Mouse (Mus musculus): ENCODE measurements at regions not wholly inside any gene's neighbourhood (a gene's known extent, or its start where the extent isn't known, plus 50 kb on each side); places are given as distances from the start of the nearest gene placed in this dataset.
A peak's percentile ranks its signal among the peaks of the same experiment; 100 is the strongest.

DNA sequence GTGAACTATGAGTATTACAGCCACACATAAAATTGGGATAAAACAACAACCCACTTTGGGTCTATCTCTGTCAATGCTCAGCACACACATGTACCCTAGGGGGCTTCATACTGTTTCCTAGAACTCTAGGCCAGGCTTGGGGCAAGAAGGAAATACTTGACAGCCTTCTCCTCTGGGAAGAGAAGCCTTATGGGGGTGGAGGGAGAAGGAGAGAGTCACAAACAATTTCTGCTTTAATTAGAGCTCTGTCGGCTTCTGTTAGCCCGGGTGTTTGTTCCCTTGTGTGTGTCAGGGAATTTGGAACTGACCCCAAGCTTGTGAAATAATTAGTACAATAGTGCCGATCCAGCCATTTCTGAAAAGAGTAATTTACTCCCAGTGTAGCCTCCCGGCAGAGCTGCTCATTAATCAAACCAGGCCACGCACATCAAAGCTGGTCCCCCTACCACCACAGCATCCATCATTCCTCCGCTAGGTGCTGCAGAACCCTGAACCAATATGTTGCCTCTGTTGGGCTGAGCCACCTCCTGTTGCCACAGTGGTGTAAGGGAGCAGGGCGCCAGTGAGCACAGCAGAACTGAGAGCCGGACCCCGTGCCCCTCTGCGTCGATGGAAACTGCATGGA, 307.3 kb downstream of the Tmem114 start:
- DNase-seq (ENCODE audit: low spot score in 2 of 2) = no peak

- DNase-seq (ENCODE audit: low spot score in 2 of 2) = no peak
Observed at GRCm38 (mm10) chr16:8111329-8112116, 313.4 kb downstream of the Tmem114 start.

DNA sequence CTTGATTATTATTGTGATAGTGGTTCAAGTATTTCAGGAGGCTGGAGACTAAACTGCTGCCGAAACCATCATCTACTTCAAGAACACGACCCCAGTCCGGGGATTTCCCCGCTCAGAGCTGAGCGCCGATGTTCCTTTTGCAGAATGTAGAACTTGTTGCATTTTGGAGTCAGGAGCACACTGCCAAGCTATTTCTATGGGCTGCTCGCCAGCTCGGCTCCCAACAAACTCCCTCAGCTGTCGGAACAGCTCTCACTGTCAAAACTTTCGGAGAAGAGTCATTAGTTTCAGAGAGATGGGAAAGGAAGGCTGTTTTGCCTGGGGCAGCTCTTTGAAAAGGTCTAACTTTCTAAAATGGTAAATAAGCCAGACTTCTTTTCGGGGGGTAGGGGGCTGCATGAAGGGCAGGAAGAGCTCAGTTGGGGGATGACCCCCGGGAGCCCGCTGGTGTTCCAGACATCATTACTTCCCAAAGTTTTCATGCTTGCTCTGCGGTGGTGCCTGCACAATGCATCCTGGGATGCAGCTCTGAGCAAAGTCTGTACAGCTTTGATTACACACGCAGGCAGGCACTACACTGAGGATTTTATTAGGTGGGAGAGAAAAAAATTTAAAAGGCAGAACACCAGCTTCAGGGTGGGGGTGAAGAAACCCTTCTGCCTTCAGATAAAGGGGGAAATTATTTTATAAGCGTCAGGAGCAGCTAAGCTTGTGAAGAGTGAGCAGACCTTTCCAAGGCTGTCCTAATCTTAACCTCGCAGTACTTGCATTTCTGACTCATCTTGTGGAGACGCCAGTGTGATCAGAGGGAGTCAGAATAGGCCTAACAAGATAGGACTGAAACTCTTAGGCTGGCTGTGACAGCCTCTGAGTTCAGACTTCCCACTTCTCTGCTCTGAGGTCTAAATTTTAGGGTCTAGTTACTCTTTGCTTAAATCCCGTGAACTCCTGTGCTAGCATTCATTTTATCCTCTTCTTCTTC, 316.5 kb downstream of the Tmem114 start:
- DNase-seq (ENCODE audit: low spot score in 2 of 2) = peak in 1 of 2 experiments; percentile 22

DNA sequence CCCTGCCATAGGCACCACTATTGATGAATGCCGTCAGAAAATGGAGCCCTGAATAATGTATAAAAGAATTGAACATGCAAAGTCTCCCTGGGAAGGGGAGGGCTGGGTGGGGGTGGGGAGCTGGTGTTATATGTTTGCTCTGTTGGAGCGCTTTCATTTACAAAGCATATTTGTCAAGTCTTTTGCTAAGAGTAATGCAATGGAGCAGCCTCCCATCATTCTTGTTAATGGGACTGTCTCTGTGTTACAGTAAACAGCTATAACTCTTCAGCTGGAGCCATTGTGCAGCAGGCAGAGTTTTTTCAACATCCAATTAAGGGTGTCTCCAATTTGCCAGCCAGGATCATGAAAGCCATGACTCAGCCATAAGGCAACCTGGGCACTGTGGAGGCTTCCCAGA, 345.9 kb downstream of the Tmem114 start:
- DNase-seq (ENCODE audit: low spot score in 2 of 2) = no peak

GRCm38 (mm10) chr16:8078461-8078860, 346.5 kb downstream of the Tmem114 start:
- no peak for DNase-seq (ENCODE audit: low spot score in 2 of 2)

GRCm38 (mm10) chr16:8074729-8075128, 350.2 kb downstream of the Tmem114 start:
- DNase-seq (ENCODE audit: low spot score in 2 of 2) = no peak

GRCm38 (mm10) chr16:8053936-8054335, 371.0 kb downstream of the Tmem114 start:
- DNase-seq (ENCODE audit: low spot score in 2 of 2) = no peak

DNA sequence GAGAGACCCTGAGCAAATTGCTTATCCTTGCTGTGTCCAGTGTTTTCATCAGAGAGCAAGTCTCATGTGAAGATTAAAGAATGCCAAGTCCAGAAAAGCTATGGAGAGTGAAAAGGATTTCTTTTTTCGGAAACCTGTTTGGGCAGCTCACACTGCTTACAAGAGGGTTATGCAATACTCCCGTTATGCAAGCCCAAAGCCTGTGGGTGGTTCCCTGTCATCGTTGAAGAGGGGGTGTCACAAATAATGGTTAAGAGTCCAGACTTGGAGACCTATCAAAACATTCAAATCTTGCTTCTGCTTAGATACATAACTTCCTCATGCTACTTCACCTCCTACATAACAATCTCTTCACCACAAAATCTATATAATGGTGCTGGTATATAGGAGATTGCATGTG, 416.0 kb downstream of the Tmem114 start:
- DNase-seq (ENCODE audit: low spot score in 2 of 2) = peak in 1 of 2 experiments; percentile 19

GRCm38 (mm10) chr16:8006631-8007030, 418.3 kb downstream of the Tmem114 start:
- no peak for DNase-seq (ENCODE audit: low spot score in 2 of 2)

DNA sequence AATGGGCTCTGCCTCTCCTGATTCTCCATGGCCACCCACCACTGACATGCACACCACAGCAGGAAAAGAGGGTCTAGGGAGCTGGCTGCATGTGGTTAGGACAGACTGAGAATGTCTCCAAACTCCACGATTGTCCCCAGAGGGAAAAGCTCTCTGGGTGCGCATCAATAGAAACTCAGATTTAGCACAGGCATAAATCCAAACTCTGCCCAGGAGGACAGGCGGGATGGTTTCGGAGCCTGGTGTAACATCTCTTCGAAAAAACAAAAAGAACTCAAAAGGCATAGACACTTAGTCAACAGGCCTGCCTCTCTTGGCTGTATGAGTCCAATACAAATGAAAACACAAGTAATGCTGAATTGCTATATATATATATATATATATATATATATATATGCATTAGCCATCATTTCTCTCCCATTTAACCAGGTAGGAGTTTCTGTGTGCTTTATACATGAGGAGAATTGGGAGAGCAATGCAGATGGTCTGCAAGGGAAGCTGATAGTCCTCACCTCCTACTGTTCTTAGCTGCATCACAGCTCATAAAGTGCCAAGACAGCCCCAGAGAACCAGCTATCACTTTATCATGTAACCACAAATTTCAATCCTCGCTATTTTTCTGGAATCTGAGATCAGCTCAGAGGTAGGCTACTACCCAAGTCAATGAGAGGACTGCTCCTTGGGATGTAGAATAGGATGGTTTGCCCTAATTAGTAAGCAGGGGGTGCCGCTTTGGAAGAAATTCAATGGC, 422.4 kb downstream of the Tmem114 start:
- no peak for DNase-seq (ENCODE audit: low spot score in 2 of 2)

GRCm38 (mm10) chr16:7982816-7983215, 442.1 kb downstream of the Tmem114 start:
- peak in 1 of 2 experiments; percentile 6 for DNase-seq (ENCODE audit: low spot score in 2 of 2)

DNA sequence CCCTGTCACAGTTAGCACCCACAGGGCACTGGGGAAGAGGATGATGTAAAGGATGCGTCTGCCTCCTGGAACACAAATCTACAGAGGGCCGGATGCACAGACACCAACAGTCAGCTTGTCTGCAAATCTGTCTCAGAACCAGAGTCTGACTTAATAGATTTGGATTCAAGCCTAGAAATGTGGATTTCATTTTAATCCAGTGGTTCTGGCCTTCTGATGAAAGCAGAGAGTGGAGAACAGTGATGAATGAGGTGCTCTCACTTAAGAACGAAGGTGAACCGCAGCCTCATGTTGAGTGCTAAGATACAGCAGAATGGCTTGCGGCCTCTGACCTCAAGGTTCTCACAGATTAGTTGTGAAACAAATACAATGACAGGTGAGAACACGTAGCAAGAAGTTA, 446.5 kb downstream of the Tmem114 start:
- no peak for DNase-seq (ENCODE audit: low spot score in 2 of 2)

GRCm38 (mm10) chr16:7951616-7952015, 473.3 kb downstream of the Tmem114 start:
- DNase-seq (ENCODE audit: low spot score in 2 of 2) = no peak

- DNase-seq (ENCODE audit: low spot score in 2 of 2) = no peak
Observed at GRCm38 (mm10) chr16:7942333-7942732, 482.6 kb downstream of the Tmem114 start.

DNA sequence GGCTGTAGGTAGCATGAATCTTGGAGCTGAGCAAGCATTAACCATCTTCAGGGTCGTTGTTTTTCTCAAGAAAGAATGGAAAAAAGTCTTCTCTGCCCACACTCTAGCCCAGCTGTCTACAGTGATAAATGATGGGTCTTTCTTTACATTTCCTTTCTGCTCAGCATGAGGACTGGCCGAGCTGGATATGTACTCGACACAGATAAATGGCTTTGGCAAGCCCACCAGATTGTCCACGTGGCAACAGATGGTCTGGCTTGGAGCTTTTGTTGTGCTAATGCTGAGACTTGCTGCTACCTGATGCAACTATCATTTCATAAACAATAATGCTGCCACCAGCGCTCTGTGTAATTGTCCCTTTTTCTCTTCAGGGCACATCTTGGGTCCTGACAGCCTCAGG, 487.8 kb downstream of the Tmem114 start:
- no peak for DNase-seq (ENCODE audit: low spot score in 2 of 2)

- no peak for DNase-seq (ENCODE audit: low spot score in 2 of 2)
Observed at GRCm38 (mm10) chr16:7932322-7932721, 492.6 kb downstream of the Tmem114 start.

DNA sequence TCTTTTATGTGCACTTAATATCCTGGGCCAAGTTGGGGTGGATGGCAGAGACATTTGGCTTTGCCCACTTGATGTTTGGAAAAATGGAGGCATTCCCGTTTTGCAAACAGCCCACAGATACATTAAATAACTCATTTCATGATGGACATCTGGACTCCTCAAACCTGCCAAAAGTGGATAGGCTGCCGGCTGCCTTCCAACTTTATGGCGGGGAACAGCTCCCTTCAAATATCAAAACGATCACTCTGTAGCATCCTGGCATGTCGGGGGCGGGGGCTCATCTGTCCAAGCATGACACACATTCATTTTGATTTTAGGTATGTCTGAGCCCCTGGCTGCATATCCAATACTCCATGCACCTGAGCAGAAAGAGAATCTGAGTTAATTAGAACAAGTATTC, 493.3 kb downstream of the Tmem114 start:
- no peak for DNase-seq (ENCODE audit: low spot score in 2 of 2)

DNA sequence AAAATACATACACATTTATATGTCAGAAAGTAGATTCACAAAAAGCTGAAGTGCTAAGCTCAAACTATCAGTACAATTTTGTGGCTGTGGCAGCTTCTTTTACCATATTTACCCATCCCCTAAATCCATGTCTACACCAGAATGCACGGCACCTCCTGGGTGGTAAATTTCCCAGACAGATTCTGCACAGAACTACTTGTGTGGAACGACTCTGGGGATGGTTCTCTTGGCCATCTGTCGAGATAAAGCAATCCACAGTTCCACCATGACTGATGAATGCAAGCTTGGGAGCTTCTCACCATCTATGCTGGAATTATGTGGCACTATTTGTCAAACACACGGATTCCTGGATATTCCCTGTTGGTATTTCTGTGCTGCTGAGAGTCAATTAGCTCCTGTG, 495.8 kb downstream of the Tmem114 start:
- no peak for DNase-seq (ENCODE audit: low spot score in 2 of 2)

DNA sequence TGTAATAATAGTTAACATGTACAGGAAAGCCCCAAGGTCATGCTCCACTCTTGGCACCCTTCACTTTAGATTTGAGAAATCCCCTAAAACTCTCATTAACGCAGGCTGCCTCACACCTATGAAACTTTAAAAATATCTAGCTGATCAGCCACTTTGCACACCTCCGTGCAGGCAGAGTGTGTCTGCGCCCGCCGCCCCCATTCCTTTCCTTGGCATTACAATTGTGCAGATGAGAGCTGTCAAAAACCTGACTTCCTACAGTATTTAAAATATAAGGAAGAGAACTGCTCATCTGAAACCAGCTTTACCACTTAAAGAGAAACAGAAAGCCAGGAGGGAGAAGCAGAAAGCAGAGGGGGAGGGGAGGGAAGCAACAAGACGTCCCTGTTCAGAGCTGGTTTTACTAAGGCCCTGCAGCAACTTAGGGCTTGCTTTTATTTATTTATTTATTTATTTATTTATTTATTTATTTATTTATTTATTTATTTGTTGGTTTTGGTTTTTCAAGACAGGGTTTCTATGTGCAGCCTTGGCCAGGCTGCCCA, 496.5 kb downstream of the Tmem114 start:
- DNase-seq (ENCODE audit: low spot score in 2 of 2) = peak in 1 of 2 experiments; percentile 16

DNA sequence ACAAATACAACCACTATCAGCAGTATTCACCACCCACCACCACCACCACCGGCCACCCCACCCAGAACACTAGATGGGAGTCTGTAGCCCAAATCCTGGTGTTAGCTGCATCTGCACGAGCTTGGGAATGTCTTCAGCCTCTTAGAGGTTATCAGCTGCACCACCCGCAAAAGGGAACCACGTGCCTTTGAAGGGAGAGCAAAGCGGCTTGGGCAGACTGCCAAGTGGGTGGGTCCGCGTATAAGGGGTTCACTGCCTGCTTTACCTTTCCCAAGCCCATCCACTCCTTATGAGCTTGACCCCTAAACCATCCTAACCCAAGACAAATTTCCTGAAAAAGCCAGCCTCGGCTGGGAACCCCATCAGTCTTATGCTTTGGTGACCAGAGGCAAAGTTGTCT, 497.2 kb downstream of the Tmem114 start:
- peak in 1 of 2 experiments; percentile 26 for DNase-seq (ENCODE audit: low spot score in 2 of 2)

DNA sequence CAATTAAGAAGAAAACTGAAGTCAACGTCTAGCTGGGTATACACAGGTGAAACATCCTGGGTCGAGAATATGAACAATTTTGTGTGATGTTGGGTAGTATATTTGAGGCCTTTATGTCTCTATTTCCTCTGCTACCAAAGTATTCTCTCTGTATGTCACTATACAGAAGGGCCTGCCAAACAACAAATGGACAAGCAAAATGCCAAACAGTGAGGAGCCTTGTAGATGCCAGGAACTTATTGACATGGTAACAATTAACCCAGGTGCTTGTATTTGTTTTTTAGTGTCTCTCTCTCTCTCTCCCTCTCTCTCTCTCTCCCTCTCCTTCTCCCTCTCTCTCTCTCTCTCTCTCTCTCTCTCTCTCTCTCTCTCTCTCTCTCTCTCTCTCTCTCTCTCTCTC, 529.1 kb downstream of the Tmem114 start:
- no peak for DNase-seq (ENCODE audit: low spot score in 2 of 2)
